Mouse (Mus musculus) right cerebral cortex, adult 2 months (tissue): ENCODE measurements around the gene Tfap2d.

ENCODE experiments used
- DNase-seq, 2 experiments: peaks; one replicate each; pipeline ENCODE4 v3.0.0; 2021 to 2022; ENCODE audit warnings: low spot score in 2 of 2

Gene Tfap2d

DNA sequence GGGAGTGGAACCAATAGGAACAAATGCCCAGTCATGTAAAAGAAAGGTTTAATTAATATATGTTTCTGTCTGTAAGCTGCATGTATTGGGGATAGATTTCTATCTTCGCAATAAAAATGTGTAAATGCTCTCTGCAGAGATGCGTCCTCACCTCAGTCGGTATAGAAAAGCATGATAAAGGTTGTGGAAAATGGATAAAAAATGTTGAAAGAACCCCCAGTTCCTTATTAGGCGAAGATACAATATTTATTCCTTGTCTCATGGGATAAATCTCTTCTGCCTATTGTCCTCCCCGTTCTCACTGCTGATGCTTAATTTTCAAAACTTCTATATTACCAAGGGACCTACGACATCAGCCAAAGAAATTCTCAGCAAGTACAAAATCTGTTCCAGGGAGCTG, at the start of gene Tfap2d:
Gene Tfap2d (plus strand): TSS at position 392 of the 400 bp plus-strand sequence.
- no peak for DNase-seq

DNA sequence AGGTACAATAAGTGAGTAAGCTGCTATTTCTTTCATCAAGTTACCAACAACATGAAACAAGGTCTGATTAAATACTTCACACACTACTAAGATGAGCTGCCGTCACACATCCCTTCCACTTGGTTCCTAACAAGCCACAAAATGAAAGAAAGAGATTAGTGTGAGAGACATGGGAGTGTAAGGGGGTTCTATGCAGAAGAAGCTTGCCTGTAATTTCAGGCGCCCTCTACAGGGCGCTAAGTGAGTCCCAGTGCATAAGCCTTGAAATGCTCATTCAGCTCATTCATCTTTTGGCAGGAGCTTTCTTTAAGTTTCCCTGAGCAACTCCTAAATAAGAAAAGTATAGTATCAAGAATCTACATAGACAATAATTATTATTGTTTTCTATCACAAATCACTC, 46.5 kb upstream of the Tfap2d start:
- peak; percentile 5 to 7 for DNase-seq

DNA sequence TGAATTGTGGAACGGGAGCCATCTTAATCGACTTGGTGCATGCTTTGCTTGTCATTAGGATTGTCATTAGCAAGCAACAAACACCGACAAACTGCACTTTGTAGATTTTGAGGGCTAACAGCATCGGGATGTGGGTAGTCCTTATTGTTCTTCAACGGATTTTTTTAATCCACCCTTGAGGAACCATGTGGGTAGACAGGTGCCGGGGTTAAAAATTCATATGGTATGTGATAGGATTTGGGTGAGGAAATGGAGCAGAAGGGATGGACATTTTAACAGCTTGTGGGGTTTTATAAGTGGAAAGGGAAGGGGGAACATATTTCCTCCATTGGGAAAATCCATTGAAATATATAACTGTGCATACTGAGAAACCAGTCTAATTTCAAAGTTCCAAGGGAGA, 46.0 kb upstream of the Tfap2d start:
- DNase-seq, result no peak

DNA sequence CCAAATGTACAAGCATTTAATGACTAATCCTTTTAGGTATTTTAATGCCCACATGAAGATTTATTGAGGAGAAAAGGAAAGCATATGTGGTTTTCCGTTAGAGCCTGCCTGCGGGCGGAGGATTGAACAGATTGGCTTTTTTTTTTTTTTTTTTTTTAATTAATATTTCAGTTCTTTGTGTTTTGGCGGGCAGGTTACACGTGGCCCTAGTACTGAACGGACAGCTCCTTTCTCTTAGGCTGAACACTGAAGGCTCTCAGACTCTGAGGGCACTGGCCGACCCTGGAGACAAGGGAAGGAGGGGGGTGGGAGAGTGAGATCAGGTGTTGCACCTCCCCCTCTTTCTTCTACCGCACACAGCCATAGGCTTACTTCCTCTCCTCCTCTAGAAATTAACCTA, 14.7 kb upstream of the Tfap2d start:
- DNase-seq, result no peak

DNA sequence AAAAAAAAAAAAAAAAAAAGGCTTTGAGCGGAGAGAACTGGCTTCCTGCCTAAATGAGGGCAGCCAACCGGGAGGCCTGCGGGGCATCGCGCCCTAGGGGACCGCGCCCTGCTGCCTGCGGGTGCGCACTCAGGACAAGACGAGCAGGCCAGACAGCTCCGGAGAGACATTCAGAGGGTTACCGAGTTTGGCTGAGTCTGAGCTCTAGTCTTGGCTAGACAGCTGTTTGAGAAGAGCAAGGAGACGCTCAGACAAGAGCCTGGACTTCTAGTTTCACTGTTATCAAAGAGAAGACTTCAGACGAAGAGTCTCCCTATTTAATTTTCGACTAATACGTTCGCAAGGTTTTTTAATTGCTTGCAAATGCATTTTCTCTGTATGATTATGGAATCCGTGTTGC, 5.9 kb upstream of the Tfap2d start:
- DNase-seq, result no peak

DNA sequence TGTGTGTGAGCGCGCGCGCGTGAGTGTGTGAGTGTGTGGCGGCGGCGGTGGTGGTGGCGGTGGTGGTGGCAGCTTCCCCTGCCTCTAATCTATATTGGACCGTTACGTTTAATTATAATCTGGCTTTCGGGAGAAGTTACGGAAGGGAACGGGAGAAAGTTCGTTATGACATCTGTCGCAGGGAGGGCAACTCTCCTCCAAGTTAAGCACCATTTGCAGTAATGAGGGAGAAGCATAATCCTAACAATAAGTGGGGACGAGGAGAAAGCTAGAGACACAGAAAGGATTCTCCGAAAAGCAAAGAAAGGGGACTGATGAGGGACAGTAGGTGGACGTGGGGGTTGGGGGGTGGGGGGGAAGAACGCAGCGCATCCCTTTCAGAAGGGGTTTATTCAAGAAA, 494 bp downstream of the Tfap2d start:
- no peak for DNase-seq

DNA sequence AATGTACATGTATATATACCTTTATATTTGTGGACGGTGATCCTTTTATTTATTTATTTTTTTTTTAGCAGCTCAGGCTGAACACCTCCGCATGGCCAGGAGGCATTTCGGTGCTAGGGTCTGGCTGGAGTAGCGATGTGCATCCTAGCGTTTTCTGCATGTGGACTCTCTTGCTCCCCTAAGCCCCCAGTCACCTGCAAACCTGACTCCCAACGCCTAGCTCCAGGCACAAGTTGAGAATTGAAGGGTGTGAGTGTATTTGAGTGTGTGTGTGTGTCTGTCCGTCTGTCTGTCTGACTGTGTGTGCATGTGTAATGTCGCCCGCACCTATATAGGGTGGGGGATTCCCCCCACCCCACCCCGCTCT, 937 bp downstream of the Tfap2d start:
- no peak for DNase-seq

DNA sequence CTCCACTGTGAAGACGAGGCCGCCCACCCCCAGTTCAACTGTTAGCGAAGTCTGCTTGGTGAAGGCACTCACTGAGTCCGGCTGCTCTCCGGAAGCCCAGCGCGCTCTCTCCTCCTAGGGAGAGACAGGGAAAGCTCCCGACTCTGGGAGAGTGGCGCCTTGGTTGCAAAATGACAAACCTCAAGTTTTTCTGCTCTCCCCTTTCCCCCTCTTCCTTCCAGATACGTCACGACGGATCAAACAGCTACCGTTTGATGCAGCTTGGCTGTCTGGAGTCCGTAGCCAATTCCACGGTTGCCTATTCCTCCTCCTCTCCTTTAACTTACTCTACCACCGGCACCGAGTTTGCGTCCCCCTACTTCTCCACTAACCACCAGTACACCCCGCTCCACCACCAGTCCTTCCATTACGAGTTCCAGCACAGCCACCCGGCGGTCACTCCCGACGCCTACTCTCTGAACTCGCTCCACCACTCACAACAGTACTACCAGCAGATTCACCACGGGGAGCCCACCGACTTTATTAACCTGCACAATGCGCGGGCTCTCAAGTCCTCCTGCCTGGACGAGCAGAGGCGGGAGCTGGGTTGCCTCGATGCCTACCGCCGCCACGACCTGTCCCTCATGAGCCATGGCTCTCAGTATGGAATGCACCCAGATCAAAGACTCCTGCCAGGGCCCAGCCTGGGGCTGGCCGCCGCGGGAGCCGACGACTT, 1.5 kb downstream of the Tfap2d start:
- no peak for DNase-seq

DNA sequence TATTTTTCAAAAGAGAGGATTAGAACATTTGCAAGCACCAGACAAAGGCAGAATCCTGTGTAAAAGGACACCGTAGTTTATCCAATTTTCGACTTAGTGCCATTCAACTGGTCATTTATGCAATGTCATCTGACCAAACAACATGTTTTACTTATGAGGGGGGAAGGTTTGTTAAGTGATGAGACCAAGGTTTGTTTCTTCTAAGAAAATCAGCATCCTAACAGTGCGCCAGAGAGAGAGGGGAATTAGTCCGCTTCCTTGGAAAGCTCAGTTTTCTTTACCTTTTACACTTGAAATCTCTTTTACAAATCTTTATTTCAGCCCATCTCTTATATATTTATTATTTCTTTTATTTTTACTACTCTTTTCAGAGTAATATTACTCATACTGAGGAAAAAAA, 3.6 kb downstream of the Tfap2d start:
- no peak for DNase-seq

DNA sequence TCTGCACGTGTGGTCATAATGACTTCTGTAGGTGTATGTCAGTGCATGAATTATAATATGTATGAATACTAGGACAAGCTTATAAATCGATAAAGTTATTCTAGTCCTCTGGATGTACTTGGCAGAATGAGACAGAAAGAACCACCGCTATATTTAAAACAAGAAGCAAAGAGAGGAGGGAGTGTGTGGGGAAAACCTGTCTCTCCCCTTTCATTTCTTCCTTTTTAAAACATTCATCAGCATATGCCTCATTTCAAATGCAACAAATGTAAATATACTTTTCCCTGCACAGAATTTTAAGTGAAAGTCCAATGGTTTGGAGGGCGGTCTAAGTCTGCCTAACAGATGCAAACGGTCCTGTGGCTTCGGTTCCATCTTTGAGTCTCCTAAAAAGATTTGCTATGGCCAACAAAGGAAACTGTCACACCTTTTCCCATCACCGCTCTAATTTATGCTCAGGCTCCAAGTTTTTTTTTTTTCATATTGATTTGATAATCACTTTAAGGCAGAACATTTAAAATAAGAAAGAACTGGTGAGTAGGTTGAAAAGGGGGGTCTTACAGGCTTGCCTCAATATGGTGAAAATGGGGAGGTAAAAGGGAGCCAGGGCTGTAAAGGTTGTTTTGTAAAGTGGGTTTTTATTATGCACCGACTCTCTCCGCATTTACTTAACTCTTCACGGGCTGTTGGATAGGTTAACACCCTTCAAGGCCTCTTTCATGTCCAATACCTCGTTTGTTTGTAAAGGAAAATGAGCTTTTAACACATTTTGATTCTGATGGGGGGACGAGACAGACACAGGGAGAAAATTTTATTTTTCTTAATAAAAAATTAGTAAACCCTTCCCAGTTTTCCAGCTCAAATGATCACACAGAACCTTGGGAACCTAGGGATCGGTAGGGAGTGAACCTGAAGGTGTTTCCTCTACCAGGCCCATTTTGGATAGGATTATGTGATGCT, 4.3 kb downstream of the Tfap2d start:
- no peak for DNase-seq

DNA sequence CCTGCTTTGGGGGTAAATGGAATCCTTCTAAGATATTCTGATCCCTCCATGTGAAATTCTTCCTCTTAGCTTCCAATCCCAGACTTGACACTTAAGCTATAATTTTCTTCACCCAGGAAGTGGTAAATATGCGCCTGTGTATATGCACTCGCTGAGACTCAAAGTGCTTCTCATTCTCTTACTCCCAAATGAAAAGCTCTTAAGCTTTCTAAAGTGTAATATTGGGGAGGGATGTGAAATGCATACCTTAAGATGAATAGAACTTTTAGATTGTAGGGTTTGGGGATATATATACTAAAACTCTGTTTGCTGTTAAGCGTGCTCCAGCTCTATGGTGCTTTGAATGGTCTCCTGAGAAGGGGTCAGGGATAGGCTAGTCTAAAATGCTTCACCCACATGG, 5.0 kb downstream of the Tfap2d start:
- no peak for DNase-seq

DNA sequence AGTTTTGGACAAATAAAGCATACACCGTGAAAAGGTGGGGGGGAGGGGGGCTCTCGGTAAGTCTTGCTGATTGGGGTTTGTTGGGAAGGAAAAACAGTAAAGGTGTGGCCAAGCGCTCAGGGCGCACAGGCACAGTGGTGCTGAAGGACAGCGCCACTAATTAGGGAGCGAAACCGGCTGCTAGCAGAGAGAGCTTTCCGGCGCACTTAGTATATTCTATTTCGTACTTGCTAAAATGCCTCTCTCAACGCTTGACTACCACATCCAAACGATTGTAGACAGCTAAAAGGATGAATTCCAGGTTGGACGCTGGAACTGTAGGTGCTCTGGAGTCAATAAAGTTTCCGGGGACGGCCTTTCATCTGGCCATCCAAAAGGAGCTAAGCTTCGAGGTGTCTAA, 6.9 kb downstream of the Tfap2d start:
- DNase-seq, result no peak

DNA sequence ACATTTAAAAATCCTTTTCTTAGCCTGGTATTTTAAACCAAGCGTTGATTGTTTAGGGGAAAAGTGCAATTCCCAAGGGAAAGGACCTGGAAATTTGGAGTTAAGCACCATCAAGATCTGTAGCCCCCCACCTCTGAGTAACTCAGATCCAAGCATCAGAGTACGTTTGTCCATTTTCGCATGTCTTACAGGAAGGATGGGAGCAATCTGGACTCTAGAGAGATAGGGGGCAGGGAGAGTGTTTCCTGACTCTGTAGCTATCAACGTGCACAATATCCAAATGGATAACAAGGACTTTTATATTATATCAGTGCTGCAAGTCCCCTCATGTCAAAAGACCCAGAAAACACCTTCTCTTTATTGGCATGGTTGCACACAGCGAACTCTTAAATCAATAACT, 7.4 kb downstream of the Tfap2d start:
- DNase-seq, result no peak

DNA sequence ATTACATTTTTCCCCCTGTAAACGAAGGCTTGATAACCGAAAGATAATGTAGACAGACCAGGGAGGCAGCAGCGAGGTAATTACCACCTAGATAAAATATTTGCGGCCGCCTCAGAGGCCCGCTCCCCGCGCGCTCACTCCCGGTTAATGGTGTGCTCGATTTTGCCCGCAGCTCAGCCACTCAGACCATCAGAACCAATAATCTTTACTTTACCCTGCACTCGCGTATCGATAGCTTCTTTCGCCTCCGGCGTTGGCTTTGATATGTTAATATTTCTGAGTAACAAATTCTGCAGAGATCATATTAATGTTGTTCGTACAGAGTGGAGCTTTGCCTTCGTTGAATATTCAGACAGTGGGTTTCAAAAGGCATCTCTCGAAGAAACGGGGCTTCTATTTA, 8.2 kb downstream of the Tfap2d start:
- DNase-seq, result no peak

DNA sequence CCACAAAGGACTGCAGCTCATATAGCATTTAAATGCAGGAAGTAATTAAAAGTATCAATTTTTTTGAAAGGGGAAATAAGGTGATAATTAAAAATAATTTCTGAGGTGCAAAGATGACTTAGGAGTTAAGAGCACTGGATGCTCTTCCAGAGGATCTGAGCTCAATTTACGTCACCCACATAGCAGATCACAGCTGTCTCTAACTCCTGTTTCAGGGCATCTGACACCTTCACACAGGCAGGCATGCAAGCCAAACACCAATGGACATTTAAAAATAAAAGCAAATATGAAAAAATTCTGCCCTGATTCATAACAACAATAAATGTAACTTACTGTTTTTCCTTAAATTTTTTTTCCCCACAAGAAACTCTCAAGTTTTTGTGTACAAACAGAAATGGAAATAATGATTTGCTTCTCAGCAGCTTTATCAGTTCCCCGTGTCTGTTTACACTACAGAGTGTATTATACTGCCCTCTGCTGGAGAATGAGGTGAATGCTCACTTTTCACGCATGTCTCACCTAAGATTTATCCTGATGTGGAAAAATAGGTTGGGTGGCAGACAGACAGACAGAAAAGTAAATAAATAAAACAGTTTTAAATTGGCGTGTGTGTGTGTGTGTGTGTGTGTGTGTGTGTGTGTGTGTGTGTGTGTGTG, 76.0 kb downstream of the Tfap2d start:
- DNase-seq, result peak; percentile 25 to 38

DNA sequence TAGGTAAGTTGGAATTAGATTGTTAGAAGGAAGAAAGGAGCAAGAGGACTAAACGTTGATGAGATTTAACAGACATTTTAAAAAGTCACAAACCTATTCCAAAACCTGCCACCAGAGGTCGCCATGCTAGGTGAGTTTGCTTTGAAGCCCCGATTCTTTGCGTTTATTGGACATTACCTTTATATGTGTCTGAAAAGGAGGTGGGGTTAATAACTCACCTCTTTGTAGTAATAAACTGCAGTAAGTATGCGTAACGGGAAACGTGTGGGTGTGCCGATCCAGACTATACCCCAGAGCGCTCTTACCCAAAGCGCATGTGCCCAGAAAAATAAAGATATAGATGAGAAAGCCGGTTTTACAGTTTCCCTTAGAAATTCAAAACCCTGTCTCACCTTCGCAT, 102.8 kb downstream of the Tfap2d start:
- DNase-seq, result peak; percentile 50 to 69

DNA sequence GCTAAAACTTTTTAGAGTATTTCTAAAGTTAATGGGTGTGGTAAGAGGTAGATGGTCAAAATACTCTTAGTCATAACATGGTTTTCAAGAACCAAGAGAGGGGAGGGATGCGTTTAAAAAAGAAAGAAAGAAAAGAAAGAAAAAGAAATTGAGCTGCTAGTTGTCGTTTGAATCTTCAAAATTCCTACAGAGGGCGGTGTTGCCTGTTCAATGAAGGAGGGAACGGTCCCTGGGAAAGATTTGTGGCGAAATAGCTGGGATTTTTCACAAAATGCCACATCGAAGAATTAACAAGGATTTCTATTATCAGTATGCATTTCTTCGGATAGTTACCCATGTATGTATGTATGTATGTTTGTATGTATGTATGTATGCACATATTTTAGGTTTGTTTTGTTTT, 103.4 kb downstream of the Tfap2d start:
- DNase-seq, result no peak

DNA sequence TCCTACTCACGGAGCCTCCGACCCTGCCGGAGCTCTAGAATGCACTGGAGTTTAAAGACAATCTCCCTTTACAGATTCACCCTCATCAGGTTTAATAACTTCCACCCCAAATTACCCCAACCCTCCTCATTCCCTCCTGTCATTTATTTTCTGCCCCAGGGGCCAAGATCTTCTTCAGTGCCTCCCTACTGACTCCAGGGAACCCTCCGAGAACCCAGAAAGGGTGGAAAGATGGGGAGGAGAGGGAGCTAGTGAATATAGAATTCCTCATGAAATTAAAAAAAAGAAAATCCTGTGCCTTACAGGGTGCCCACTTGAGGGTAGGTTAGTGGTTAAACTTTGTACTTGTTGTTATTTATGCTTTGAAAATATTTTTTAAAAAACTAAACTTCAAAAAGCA, 104.8 kb downstream of the Tfap2d start:
- DNase-seq, result no peak

DNA sequence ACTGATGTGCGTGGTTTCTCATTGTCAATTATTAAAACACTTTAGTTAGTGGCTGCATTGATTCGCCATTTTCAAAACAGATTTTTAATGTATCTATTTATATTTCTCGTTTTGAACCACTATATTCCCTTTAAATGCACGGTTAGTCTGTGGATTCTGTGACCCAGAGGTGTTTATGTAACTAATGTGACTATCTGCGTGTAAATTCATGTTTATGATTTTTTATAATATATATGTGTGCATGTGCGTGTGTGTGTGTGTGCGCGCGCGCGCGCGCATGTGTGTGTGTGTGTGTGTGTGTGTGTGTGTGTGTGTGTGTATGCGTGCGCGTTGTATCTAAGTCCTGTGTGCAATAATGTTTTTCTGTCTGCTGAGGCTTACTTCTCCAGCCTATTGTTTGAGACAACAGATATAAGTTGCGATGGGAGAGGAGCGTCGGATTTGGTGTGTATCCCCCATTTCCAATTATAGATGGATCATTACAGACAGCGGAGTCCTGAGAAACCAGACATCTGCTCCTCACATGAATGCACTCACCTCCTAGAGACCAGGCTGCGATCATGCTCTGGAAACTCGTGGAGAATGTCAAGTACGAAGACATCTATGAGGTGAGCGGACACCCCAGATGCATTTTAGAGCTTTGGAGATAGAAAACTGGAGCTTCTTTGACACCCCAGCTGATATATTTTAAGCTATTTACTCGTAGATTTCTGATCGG, 106.0 kb downstream of the Tfap2d start, which contains the start of gene Tfap2b:
Gene Tfap2b (plus strand): TSS at position 274 of the 718 bp plus-strand sequence.
- DNase-seq, result no peak

DNA sequence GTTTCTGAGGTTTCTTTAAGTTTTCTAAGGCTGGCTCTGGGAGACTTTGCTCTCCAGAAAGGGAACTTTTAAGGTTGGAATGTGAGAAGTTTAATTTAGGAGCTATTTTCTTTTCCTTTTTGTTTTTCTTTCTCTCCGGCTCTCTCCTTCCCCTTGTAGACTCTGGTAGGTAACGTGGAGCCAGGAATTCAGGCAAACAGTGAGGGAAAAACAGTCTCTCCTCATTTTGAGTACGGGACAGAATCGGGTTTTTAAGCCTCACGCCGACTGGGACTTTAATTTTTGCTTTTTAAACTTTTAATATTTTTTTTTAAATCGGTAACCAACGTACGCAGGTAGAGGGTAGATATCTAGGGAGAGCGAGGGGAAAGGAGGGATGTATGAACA, 106.5 kb downstream of the Tfap2d start:
- no peak for DNase-seq

DNA sequence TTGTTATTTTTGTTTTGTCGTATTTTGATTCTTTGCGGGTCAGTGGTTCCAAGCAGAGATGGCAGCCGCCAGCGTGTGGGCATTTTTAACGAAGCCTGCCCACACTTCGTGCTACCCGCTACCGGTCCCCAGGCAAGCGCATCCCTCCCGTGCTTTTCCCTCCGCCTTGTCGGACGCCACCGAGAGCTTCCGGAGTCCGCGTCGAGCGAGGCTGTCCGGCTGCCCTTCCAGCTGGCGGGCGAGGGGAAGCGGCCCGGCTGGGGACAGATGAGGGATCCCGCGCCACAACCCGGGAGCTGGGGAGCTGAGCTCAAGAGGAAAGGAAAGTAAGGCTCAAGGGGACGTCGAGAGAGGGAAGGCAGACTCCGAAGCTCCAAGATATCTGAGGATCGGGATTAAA, 107.0 kb downstream of the Tfap2d start:
- no peak for DNase-seq
